Mouse (Mus musculus): Measurements from ENCODE around the gene Slc6a11. TPM values are rescaled to one million over a fixed set of nuclear protein-coding genes. Genes with fewer than 3 reads are reported as not detected.

The Slc6a11 gene
- polyA plus RNA-seq, 2 experiments from 2014 or later = not detected

GRCm38 (mm10) chr6:114269589-114269988 lies 138.5 kb downstream of the Slc6a11 start:
- ATAC-seq = no peak

DNA sequence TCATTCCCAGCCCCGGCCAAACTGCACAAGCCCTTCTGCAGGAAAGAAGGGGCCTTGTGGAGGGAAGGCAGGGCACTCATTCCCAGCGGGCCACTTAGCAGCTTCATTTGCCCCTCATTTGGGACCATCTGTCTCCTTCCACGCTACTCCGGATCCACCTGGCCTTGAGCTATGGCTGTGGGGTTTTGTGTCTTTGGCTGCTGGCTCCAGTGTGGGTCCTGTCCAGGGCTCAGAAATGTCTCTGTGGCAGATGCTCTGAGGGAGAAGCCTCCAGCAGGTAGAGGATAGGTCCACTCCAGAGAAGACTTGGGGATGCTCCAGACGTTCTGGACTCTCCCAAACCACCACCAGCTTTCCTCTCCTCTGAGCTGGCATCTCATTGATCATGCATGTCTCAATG lies 139.8 kb downstream of the Slc6a11 start:
- no peak for ATAC-seq

DNA sequence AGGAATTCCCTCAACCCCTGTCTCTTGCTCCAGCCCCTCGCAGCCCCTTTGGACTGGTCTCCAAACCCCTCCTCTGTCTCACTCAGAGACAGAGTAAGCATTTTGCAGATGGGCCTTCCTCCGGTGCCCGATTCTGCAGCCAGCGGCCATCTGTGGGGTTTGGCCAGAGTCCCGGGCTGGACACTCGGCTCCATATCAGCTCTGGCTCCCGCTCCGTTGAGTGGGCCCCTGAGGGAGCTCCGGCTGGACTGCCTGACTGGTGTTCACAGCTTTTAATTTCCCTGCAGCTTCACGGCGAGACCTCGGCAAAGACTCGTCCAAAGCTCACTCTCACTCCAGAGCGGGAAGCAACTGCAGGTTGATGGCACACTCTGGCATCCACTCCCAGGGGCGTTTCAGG lies 141.2 kb downstream of the Slc6a11 start:
- ATAC-seq = no peak

- ATAC-seq = no peak
Observed at GRCm38 (mm10) chr6:114273997-114274728, 143.1 kb downstream of the Slc6a11 start.

- no peak for ATAC-seq
Observed at GRCm38 (mm10) chr6:114275800-114276199, 144.8 kb downstream of the Slc6a11 start.

GRCm38 (mm10) chr6:114282469-114283277 lies 151.6 kb downstream of the Slc6a11 start, which contains the start of gene Slc6a1:
TSS of gene Slc6a1 (plus strand) at chr6:114282635.
- no peak for ATAC-seq

DNA sequence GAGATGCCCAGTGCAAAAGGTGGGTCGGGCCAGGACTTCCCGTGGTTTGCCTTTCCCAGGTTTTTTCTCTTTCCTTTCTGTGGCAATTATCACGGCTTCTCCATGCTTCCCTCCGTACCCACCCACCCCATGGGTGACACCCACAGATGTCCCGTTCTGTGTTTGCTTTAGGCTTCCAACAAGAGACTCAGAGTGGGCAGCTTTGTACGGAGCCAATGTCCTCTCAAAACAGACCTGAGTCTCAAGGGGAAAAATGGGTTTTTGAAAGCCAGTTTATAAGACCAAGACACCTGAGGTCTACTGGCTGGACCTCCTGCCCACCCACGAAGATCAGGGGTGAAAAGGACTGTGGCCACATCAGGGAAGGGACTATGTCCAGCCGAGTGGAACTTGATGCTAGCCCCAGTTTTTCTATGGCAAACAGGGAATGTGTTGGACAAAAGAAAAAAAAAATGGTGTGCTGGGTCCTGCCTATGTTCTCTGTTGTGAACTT lies 152.3 kb downstream of the Slc6a11 start:
- ATAC-seq = no peak

GRCm38 (mm10) chr6:114283927-114284703 lies 153.1 kb downstream of the Slc6a11 start:
- no peak for ATAC-seq

DNA sequence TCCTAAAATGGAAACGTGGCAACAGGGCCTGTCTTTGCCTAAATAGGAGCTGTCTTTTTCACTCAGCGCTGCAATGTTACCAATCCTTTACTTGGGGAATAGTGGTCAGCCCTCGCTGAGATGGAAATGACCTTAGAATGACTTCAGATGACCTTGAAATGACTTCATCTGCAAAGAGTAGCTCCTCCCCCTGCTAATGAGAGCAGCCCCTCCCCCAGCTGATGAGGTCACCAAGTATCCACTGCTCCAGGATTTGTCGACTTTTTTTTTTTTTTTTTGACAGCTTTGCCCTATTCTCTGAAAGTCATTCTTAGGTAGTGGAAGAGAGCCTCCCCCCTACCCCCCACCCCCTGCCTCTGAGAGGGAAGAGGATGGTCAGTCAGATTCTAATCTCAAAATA lies 154.4 kb downstream of the Slc6a11 start:
- no peak for ATAC-seq

DNA sequence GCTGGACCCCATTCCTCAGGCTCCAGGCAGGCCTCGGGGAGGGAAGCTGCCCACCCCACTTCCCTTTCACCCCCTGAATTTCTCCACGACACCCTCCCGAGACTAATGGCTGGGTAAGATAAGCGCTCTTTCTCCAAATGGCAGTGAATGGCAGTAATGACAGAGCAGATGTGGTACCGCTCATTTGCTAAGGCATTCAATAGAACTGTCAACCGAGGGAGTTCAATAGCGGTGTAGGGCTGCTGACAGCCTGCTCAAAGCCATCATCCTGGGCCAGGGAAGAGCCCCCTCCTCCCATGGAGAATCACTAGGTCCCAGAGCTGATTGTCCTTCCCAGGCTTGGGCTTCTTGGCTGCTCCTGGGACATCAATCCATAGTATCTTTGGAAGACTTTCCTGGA lies 158.1 kb downstream of the Slc6a11 start:
- no peak for ATAC-seq

DNA sequence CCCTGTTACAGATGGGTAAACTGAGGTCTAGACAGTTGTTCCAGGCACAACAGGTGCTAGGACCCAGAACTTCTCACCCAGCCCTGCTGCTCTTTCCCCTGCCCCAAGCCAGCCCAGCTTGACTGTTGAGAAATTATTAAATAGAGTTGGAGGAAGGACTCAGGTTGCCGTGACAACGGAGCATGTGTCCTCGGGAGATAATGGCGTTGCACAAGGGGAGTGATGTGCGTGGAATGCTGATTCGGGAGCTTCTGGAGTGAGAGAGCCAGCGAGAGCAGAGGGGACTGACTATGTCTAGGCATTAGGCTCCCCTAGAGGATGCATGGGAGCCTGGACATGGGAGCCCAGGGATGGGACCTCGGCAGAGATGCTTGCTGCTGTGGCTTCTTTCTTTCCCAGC lies 159.1 kb downstream of the Slc6a11 start:
- ATAC-seq = no peak

- ATAC-seq = no peak
Observed at GRCm38 (mm10) chr6:114290929-114291328, 159.9 kb downstream of the Slc6a11 start.

DNA sequence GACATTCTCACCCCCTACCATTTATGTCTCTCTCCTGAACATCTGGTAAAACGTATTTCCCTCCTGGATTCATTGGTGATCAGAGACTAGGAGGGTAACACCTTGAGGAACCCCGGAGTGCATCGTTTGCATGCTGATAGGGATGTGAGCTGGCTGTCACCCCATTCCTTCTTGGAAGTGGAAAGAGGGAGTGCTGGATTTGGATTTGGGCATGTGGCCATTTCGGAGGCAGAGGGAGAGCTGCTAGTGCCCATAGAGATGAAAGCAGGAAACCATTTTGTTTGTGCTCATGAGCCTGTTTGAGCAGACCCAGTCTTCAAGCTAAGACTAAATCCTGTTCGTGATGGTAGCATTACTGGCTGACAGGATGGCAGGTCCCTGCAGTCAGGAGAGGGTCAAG lies 160.4 kb downstream of the Slc6a11 start:
- no peak for ATAC-seq

GRCm38 (mm10) chr6:114293511-114293910 lies 162.5 kb downstream of the Slc6a11 start:
- no peak for ATAC-seq

GRCm38 (mm10) chr6:114295086-114295485 lies 164.0 kb downstream of the Slc6a11 start:
- no peak for ATAC-seq

DNA sequence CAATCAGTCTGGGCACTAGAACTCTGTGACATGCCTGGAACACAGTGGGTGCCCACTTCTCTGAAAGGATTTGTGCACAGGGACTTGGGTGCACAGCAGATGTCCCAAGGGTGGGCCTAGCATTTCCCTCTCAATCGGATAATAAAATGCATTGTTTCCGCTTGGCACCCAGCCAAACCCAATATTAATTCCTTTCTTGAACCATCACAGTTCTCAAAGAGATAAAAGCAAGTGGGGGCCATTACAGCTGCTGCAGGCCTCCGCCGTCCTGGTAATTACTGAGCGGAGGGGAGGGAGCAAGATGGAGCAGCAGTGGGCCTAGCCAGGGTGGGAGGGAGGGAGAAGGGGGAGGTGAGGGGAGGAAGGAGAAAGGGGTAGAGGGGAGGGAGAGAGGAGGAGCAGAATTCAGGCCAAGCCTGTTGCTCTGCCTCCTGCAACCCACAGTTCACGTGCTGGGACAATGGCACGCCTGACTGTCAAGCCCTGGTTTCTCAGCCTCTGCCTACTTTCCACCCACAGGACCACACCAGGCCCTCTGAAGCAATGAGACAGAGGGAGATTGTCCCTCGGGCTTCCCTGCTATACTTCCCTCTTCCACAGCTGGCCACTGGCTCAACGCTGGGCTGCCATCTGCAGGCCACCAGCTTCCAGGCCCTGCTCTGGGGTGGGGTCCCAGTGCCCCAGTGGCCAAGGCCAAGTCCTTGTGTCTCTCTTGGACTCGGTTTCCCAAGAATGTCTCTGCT lies 166.4 kb downstream of the Slc6a11 start:
- ATAC-seq = no peak

Other genes with a start within 250 kb of the Slc6a11 start
- under 1 TPM in 1 of 2 experiments, not detected in 1; 0.14 TPM for gene Atp2b2, start 88.6 kb upstream of the Slc6a11 start, polyA plus RNA-seq (2017; shearing (Covaris generic))
- gene Slc6a1, start 151.4 kb downstream of the Slc6a11 start, polyA plus RNA-seq (2017; shearing (Covaris generic)) = under 1 TPM in 1 of 2 experiments, not detected in 1; 0.12 TPM